Mouse (Mus musculus) olfactory bulb, adult 2 months (tissue): ENCODE measurements around the gene Zfp853. TPM values are rescaled to one million over a fixed set of nuclear protein-coding genes. Genes with fewer than 3 reads are reported as not detected.

Experiments
- H3K27ac ChIP-seq: fragments of 200-500 bp; 2 replicates; pipeline ENCODE4 v1.5.1; 2012; ENCODE audit warnings: low read depth, low read length; ENCODE audit not compliant: insufficient read depth
- H3K4me1 ChIP-seq: fragments of 200-500 bp; 2 replicates; pipeline ENCODE4 v1.6.1; 2012; ENCODE audit warnings: low read length; ENCODE audit not compliant: control insufficient read depth, insufficient read depth
- H3K4me3 ChIP-seq: fragments of 200-500 bp; 2 replicates; pipeline ENCODE4 v1.5.1; 2012; ENCODE audit warnings: mild to moderate bottlenecking, low read depth, low read length, moderate library complexity; ENCODE audit not compliant: insufficient read depth
- CTCF ChIP-seq: fragments of 200-500 bp; IDR thresholded peaks from 2 replicates; pipeline ENCODE4 v1.5.1; 2012; ENCODE audit warnings: low read depth, mild to moderate bottlenecking, low read length, moderate library complexity; ENCODE audit not compliant: insufficient read depth
- POLR2A ChIP-seq: fragments of 200-500 bp; IDR thresholded peaks from 2 replicates; pipeline ENCODE4 v1.6.1; 2012; ENCODE audit warnings: mild to moderate bottlenecking, low read depth, low read length, moderate library complexity; ENCODE audit not compliant: insufficient read depth
- WGBS: fragments of 180-500 bp; shearing (Covaris S2); methylation state at CpG from one replicate; pipeline ENCODE4 v1.1.7; 2018; 5-methylcytosine and 5-hydroxymethylcytosine counted together
- polyA plus RNA-seq: library from polyadenylated mRNA; stranded (reverse); fragments of >200 nt; gene quantifications from 2 replicates; pipeline ENCODE4 v1.2.4, GENCODE M21; 2012; ENCODE audit warnings: low replicate concordance; ENCODE audit not compliant: missing spikeins, insufficient read depth, insufficient read length

Gene Zfp853
- polyA plus RNA-seq, 1 experiment, result not detected

DNA sequence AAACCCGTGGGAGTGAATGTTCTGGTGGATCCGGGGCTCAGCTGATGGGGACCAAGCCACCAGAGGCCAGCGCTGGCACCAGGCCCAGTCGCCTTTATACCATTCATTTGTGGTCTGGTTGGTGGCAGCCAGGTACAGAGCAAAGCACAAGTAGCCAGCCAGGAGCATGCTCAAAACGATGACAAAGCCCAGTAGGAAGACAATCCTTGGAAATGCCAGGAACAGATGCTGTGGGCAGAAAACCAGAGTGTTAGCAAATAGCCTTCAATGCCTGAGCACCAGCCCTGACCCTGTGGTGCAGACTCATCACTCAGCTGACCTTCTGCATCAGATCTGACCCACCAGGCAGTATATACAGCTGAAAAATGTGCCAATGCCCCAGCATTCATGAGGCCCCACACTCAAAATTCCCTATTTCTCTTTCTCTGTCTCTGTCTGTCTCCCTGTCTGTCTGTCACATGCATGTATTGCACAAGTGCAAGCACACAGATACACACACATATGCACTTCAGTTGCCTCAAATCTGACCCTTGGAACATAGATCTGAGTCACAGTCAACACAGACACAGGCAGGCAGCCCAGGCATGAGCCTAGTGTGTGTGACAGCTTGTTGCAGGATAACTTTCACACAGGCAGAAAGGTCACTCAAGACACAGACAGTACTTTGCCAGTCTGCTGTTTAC, 23.3 kb upstream of the Zfp853 start:
- peaks cover 12% of the 10 kb centered on the region for H3K4me1 ChIP-seq
- H3K4me3 ChIP-seq, result no peak overlapping the region
- H3K27ac ChIP-seq, result no peak overlapping the region
- 75% methylated on average over 5 of the region's 5 CpGs for WGBS
- TF ChIP-seq CTCF (no peak), POLR2A (no peak)

DNA sequence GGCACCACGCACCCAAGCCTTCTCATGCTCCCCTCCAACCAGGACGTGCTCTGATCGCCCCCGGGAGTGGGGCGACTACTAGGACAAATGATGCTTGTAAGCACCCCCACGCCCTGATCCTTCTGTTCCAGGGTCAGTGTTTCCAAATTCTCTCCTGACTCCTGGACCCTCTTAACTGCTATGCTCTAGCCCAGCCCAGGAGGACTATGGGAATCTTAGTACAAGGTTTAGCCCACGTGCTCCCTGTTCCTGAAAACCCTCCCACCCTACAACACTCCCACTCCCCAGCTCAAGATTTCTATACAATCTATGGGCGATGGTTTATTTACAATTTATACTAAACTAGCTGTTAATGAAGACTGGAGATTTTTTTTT, 22.1 kb upstream of the Zfp853 start:
- 20% methylated on average over 8 of the region's 8 CpGs for WGBS
- TF ChIP-seq POLR2A (no peak; the same call in 1 of the 2 replicates), CTCF (no peak)
- H3K4me1 ChIP-seq, result peaks cover 15% of the 10 kb centered on the region
- H3K27ac ChIP-seq, result no peak overlapping the region
- H3K4me3 ChIP-seq, result no peak overlapping the region

DNA sequence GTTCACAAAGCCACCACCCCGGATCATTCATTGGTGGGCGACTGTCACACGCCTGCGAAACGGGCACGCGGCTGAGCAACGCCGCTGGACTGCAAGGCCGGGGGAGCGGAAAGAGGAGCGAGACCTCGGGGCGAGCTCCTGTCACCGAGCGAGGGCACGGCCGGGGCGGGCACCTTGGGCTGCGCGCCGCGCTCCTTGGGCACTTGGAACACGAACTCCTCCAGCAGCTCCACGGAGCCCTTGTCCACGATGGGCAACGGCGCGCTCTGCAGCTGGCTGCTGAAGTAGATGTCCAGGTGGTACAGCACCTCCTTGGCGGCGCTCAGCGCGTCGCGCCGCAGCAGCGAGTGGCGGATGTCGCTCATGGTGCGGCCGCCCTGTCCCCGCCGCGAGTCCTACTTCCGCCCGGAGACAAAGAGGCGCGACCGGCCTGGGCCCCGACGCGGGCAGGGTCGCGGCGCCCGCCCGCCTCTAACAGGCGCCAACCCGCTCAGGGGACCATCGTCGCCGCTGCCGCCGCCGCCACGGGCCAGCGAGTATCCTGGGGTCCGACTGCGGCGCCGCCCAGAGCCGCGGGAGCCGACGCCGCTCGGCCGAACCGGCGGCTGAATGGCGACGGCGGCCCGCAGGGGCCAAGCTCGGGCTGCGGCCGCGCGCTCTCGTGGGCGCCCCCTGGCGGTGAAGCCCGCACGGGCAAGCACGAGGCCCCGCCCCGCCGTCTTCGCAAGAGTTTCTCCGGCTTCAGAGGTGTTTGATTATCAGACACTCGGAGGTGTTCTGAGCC, 21.5 kb upstream of the Zfp853 start, which contains the start of gene E130309D02Rik:
E130309D02Rik (minus strand) TSS at position 631 of the 784 bp plus-strand sequence.
- peak; percentile 84 for TF ChIP-seq POLR2A
- TF ChIP-seq CTCF, result peak; percentile 96
- Histone ChIP-seq H3K4me1 (peaks cover 15% of the 10 kb centered on the region), H3K27ac (peak within 1 kb of the TSS; percentile 54), H3K4me3 (peak within 1 kb of the TSS; percentile 82)
- WGBS, result under 1% methylated on average over 101 of the region's 101 CpGs

DNA sequence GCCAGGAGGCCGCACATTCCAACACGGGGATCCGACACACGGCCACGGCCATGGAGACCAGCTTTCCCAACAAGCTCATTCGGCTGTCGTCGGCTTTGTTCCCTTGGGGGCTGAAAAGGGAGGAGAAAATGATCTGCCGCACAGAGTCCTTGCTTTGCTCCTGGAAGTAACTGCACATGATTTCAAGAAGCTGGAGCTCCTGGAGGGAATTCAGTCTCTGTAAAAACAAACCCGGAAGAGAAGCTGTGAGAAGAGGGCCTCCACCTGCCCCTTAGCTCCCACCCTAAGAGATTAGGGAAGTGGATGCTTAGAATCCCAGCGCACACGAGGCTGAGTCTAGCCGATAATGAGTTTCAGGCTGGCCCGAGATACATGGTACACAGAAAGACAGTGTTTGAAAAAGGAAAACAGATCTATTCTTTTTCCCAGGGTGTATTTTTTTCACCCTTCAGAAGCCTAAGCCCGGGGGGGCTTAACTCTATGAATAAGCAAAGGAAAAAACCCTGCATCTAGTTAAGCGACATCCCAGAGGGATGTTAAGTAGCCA, 20.8 kb upstream of the Zfp853 start:
- Histone ChIP-seq H3K4me3 (peak overlapping the region; percentile 82), H3K4me1 (peaks cover 15% of the 10 kb centered on the region), H3K27ac (no peak overlapping the region)
- 3% methylated on average over 16 of the region's 16 CpGs for WGBS
- TF ChIP-seq POLR2A (no peak), CTCF (no peak)

DNA sequence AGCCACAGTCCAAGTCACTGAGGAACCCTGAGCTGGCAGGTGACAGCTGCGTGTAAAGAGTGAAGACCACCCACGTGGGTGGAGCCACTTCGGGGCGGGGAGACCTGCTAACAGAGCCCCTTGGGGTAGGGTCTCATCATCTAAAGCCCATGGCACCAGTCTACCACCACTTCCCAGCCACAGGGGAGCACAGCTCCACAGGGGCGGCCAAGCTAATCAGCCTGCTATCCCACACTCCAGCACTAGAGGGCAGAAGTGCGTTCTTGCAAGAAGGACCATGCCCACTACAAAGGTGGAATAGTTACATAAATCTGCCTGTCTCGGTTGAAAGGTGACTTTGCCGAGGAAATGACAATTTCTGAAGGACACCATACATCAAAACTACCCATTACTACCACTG, 18.5 kb upstream of the Zfp853 start:
- TF ChIP-seq POLR2A, result no peak
- TF ChIP-seq CTCF, result peak; percentile 37; the same call in 1 of the 2 replicates
- Histone ChIP-seq H3K4me3 (no peak overlapping the region), H3K4me1 (peaks cover 22% of the 10 kb centered on the region), H3K27ac (no peak overlapping the region)
- 59% methylated on average over 8 of the region's 8 CpGs for WGBS

DNA sequence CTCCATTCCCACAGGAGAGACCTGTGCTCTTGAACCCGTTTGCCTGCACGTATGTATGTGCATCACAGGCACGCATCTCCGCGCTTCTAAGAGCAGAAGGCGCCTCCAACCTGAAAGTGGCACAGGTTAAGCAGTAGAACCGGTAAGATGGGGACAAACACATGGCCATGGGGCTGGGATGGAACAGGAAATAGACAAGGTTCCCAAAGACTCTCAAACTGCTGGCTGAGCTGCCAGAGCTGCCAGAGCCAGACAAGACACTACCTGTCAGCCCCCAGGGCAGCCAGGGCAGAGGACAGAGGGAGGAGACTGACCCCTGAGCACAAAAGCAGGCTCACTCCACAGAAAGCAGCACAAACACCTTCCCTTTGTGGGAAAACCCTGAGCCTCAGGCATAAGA, 16.5 kb upstream of the Zfp853 start:
- no peak overlapping the region for H3K27ac ChIP-seq
- 98% methylated on average over 7 of the region's 7 CpGs for WGBS
- peaks cover 26% of the 10 kb centered on the region for H3K4me1 ChIP-seq
- no peak for TF ChIP-seq POLR2A
- H3K4me3 ChIP-seq, result no peak overlapping the region

DNA sequence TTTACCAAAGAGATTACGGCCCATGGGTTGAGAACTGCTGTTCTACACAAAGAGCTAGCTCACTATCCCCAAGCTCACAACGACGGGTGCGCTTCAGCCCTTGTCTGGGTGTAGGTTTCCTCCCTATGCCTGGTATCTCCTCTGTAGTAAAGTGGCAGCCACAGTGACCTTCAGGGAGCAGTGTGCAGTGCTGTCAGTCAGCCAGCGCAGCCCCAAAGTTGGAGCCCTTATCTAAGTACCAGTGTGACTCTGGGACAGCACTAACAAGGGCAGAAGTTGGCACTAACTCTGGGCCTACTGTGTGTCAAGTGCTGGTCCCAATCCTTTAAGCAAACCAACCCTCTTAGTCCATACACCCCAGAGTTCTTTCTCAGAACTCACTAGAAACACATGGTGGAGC, 15.4 kb upstream of the Zfp853 start:
- Histone ChIP-seq H3K4me1 (peaks cover 21% of the 10 kb centered on the region), H3K27ac (no peak overlapping the region), H3K4me3 (no peak overlapping the region)
- 91% methylated on average over 5 of the region's 5 CpGs for WGBS
- no peak for TF ChIP-seq CTCF
- TF ChIP-seq POLR2A, result no peak

DNA sequence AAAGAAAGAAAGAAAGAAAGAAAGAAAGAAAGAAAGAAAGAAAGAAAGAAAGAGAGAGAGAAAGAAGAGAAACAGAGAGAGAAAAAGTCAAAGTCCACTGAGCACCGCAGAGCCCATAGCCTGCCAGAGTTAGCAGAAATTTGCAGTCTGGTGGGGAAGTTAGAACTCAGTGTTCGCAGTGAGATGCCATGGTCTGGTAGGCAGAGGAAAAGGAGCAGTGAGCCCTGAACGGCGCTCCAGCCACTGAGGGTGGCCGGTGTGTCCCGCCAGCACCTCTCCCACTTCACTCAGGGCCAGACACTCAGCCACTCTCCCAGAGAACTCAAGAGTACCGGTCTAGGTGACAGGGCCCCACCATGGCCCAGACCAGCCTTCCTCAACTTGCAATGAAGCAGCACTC, 10.8 kb upstream of the Zfp853 start:
- 86% methylated on average over 7 of the region's 7 CpGs for WGBS
- Histone ChIP-seq H3K27ac (no peak overlapping the region), H3K4me1 (peaks cover 11% of the 10 kb centered on the region), H3K4me3 (no peak overlapping the region)
- TF ChIP-seq CTCF, result no peak
- TF ChIP-seq POLR2A, result no peak

DNA sequence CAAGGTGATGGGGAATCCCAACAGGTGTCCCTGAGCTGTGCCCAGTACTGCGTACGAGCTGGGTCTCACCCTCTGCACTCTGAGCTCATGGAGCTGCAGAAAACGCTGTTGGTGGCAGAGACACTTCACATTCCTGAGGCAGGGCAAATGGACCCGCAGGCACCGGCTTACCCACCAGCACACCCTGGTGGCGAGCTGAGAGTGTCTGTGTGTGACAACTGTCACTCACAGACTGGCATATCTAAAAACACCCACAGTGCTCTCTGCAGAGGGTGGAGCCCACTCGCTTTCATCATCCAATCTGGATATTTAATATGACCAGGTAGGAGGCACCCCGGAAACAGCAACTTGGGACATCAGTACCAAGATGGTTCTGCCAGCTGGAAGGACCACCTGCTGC, 7.9 kb upstream of the Zfp853 start:
- no peak overlapping the region for H3K4me3 ChIP-seq
- TF ChIP-seq CTCF (no peak), POLR2A (no peak)
- WGBS, result 77% methylated on average over 8 of the region's 8 CpGs

More for the DNA sequence above, 7.9 kb upstream of the Zfp853 start:
- Histone ChIP-seq H3K27ac (no peak overlapping the region), H3K4me1 (no peaks in the 10 kb centered on the region)
